Mouse (Mus musculus): ENCODE measurements around the gene Otud4. TPM values are rescaled to one million over a fixed set of nuclear protein-coding genes. Genes with fewer than 3 reads are reported as not detected.
"Not testable (repeated sequence)": the region's sequence is repeated elsewhere in the genome, so short reads cannot be mapped to it uniquely, and the experiment has no call there.

Gene Otud4
- total RNA-seq, 2 experiments from 2014 or later = 45.5 to 45.7 TPM

GRCm38 (mm10) chr8:79637237-79637636, 2.2 kb upstream of the Otud4 start:
- no peak for DNase-seq
- intact Hi-C loops (cut with DNase I) = loop anchor here (5.0 kb wide), 1 partner anchor 75 kb away; the partner anchor contains the start of genes Abce1 and Anapc10

GRCm38 (mm10) chr8:79638001-79638706, 1.3 kb upstream of the Otud4 start:
- no peak for DNase-seq
- intact Hi-C loops (cut with DNase I) = loop anchor here (2.0 to 5.0 kb wide), 4 partner anchors 17 to 343 kb away; partner anchors contain the start of genes Abce1, Anapc10 and Mmaa

GRCm38 (mm10) chr8:79638707-79639549, 490 bp upstream of the Otud4 start:
- DNase-seq = peak; percentile 97
- intact Hi-C loops (cut with DNase I) = loop anchor here (2.0 to 5.0 kb wide), 4 partner anchors 18 to 344 kb away; partner anchors contain the start of genes Abce1, Anapc10 and Mmaa

- intact Hi-C loops (cut with DNase I) = no loop called here
- no peak for DNase-seq
Observed at GRCm38 (mm10) chr8:79641119-79641518, 1.7 kb downstream of the Otud4 start.

- intact Hi-C loops (cut with DNase I) = no loop called here
- no peak for DNase-seq
Observed at GRCm38 (mm10) chr8:79649569-79649968, 10.2 kb downstream of the Otud4 start.

- intact Hi-C loops (cut with DNase I) = no loop called here
- DNase-seq = peak in 1 of 2 experiments; percentile 32
Observed at GRCm38 (mm10) chr8:79650158-79650814, 10.9 kb downstream of the Otud4 start.

- no peak for DNase-seq
- intact Hi-C loops (cut with DNase I) = no loop called here
Observed at GRCm38 (mm10) chr8:79653736-79654135, 14.3 kb downstream of the Otud4 start.

- DNase-seq; intact Hi-C loops (cut with DNase I): not testable (repeated sequence)
Observed at GRCm38 (mm10) chr8:79658715-79659114, 19.3 kb downstream of the Otud4 start.

- intact Hi-C loops (cut with DNase I) = no loop called here
- no peak for DNase-seq
Observed at GRCm38 (mm10) chr8:79676461-79676860, 37.0 kb downstream of the Otud4 start.

GRCm38 (mm10) chr8:79679005-79679404, 39.6 kb downstream of the Otud4 start:
- intact Hi-C loops (cut with DNase I) = no loop called here
- no peak for DNase-seq

- intact Hi-C loops (cut with DNase I); DNase-seq: not testable (repeated sequence)
Observed at GRCm38 (mm10) chr8:79680083-79680482, 40.7 kb downstream of the Otud4 start.

GRCm38 (mm10) chr8:79680555-79680954, 41.1 kb downstream of the Otud4 start:
- peak; percentile 23 to 33 for DNase-seq
- intact Hi-C loops (cut with DNase I) = no loop called here

- no peak for DNase-seq
- intact Hi-C loops (cut with DNase I) = no loop called here
Observed at GRCm38 (mm10) chr8:79680965-79681364, 41.5 kb downstream of the Otud4 start.

- not testable (repeated sequence) for DNase-seq
Observed at GRCm38 (mm10) chr8:79685927-79686326, 46.5 kb downstream of the Otud4 start.

GRCm38 (mm10) chr8:79692531-79692930, 53.1 kb downstream of the Otud4 start:
- no peak for DNase-seq
- intact Hi-C loops (cut with DNase I) = no loop called here

More at GRCm38 (mm10) chr8:79685927-79686326, 46.5 kb downstream of the Otud4 start:
- intact Hi-C loops (cut with DNase I) = not testable (repeated sequence)

GRCm38 (mm10) chr8:79706687-79707086, 67.3 kb downstream of the Otud4 start:
- intact Hi-C loops (cut with DNase I) = loop anchor here (10.0 kb wide), 1 partner anchor 998 kb away; no protein-coding TSS in a partner anchor
- no peak for DNase-seq

- intact Hi-C loops (cut with DNase I) = loop anchor here (5.0 to 10.0 kb wide), 2 partner anchors 74 to 1303 kb away; partner anchors contain the start of genes Otud4 and Usp38
- DNase-seq = peak; percentile 99
Observed at GRCm38 (mm10) chr8:79711064-79711961, 71.9 kb downstream of the Otud4 start, which contains the start of the genes Abce1 and Anapc10. Gene Abce1, minus strand, starts transcription at chr8:79711740. Gene Anapc10, plus strand, starts transcription at chr8:79711820.

GRCm38 (mm10) chr8:79712676-79713075, 73.3 kb downstream of the Otud4 start:
- DNase-seq = no peak
- intact Hi-C loops (cut with DNase I) = loop anchor here (5.0 to 10.0 kb wide), 2 partner anchors 75 to 1302 kb away; partner anchors contain the start of genes Otud4 and Usp38

- no peak for DNase-seq
- intact Hi-C loops (cut with DNase I) = no loop called here
Observed at GRCm38 (mm10) chr8:79721537-79721936, 82.1 kb downstream of the Otud4 start.
